24 mouse cellular contexts compared by ENCODE assay signal in the genomic region with DNA sequence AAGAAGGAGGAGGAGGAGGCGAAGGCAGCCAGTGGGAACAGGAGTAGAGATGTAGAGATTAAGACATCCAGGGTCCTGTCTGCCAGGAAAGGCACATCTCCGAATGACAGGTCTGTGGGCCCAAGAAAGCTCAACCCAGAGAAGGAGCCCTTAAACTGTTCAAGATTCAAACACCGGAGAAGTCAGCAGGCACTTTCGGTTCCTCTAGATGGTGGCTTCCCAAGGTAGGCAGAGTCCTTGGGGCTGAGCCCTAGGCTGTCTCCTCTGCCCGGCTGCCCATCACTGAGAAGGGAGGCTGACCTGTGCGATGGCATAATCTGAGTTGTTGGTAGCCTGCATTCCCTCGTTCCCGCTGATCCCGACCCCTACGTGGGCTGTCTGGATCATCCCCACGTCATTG.
DNase-seq lines count a peak whose midpoint lies in the region; ATAC-seq and TF ChIP-seq lines count a peak whose summit lies in the region.
"Had no signal": no experiment of that assay in that cellular context is flagged by ENCODE, and none has a peak within 500 bp of the region (broad histone marks: within the 10 kb centered on the region; RNA-seq: fewer than 3 reads in every experiment).

No protein-coding gene starts in this region.

- H3K36me3 ChIP-seq in thymus, adult 2 months (ENCODE audit: control insufficient read depth, insufficient read depth, low read length) = no peaks in the 10 kb centered on the region
- no peaks in the 10 kb centered on the region for H3K36me3 ChIP-seq in G1E (replicated peaks)
- H3K36me3 ChIP-seq in stomach, postnatal 0 days (ENCODE audit: control insufficient read depth, insufficient read depth, low read length) = no peaks in the 10 kb centered on the region
- H3K36me3 ChIP-seq: embryonic facial prominence, embryonic 13.5 days; embryonic facial prominence, embryonic 15.5 days; forebrain, embryonic 10.5 days; forebrain, embryonic 12.5 days had no signal

- no peak overlapping the region for H3K4me2 ChIP-seq in stomach, postnatal 0 days (replicated peaks; ENCODE audit: low read depth)
- H3K4me2 ChIP-seq: embryonic facial prominence, embryonic 13.5 days; embryonic facial prominence, embryonic 15.5 days; forebrain, embryonic 12.5 days had no signal

- no peak for TF ChIP-seq CTCF in thymus, adult 2 months (IDR thresholded peaks at IDR 0.05; ENCODE audit: borderline replicate concordance, control insufficient read depth, extremely low read depth, insufficient read depth, low read length, poor library complexity)
- TF ChIP-seq CTCF in G1E (IDR thresholded peaks at IDR 0.05; ENCODE audit: low read depth, low read length) = no peak
- TF ChIP-seq CTCF in stomach, postnatal 0 days (IDR thresholded peaks at IDR 0.05; ENCODE audit: low read depth) = no peak

- no peak overlapping the region for H3K9ac ChIP-seq in stomach, postnatal 0 days (ENCODE audit: low read length)
- H3K9ac ChIP-seq: embryonic facial prominence, embryonic 13.5 days; embryonic facial prominence, embryonic 15.5 days; forebrain, embryonic 12.5 days had no signal

- H3K27me3 ChIP-seq in thymus, adult 2 months (ENCODE audit: control insufficient read depth, insufficient read depth, low read length) = no peaks in the 10 kb centered on the region
- no peaks in the 10 kb centered on the region for H3K27me3 ChIP-seq in G1E (ENCODE audit: insufficient read depth, low read length)
- no peaks in the 10 kb centered on the region for H3K27me3 ChIP-seq in stomach, postnatal 0 days (ENCODE audit: control insufficient read depth, insufficient read depth, low read length)
- H3K27me3 ChIP-seq: embryonic facial prominence, embryonic 13.5 days; embryonic facial prominence, embryonic 15.5 days; forebrain, embryonic 12.5 days had no signal

- no peak for DNase-seq in thymus, adult 2 months
- no peak for DNase-seq in thymus, postnatal 25 days
- DNase-seq in thymus, postnatal 4 days = peak; percentile 19
- DNase-seq in thymus, adult 18-20 months = no peak
- no peak for DNase-seq in G1E (ENCODE audit: low spot score)
- no peak for DNase-seq in layer of hippocampus, adult 8-10 months (ENCODE audit: low spot score in 2 of 2)
- no peak for DNase-seq in stomach, postnatal 0 days (ENCODE audit: low spot score)
- DNase-seq: adrenal gland, adult 2 months; adrenal gland, postnatal 10 days; adrenal gland, postnatal 25 days; cerebellum, adult 11 months; cerebellum, adult 18-20 months; cerebellum, adult 8-10 months; cerebellum, adult 9-11 months; cerebellum, postnatal 14 days; cerebellum, postnatal 36 days; embryo, embryonic 11 days had no signal

- H3K27ac ChIP-seq in thymus, adult 2 months (ENCODE audit: control insufficient read depth, insufficient read depth, low read length) = peak overlapping the region; percentile 96
- H3K27ac ChIP-seq in stomach, postnatal 0 days (replicated peaks) = no peak overlapping the region
- H3K27ac ChIP-seq: embryonic facial prominence, embryonic 13.5 days; embryonic facial prominence, embryonic 15.5 days; forebrain, embryonic 10.5 days; forebrain, embryonic 12.5 days had no signal

- no peak overlapping the region for H3K4me3 ChIP-seq in thymus, adult 2 months (ENCODE audit: control insufficient read depth, insufficient read depth, low read length)
- H3K4me3 ChIP-seq in G1E (ENCODE audit: low read depth, low read length) = peak overlapping the region; percentile 14; the same call in 1 of the 2 replicates
- H3K4me3 ChIP-seq in stomach, postnatal 0 days (ENCODE audit: low read depth, low read length) = no peak overlapping the region
- H3K4me3 ChIP-seq: embryonic facial prominence, embryonic 13.5 days; embryonic facial prominence, embryonic 15.5 days; erythroblast, embryonic 14.5 days; forebrain, embryonic 10.5 days; forebrain, embryonic 12.5 days had no signal

- no peak for TF ChIP-seq POLR2A in thymus, adult 2 months (IDR thresholded peaks at IDR 0.05; ENCODE audit: control insufficient read depth, extremely low read depth, insufficient read depth, low read length, poor library complexity)

- 98% methylated on average over 11 of the region's 11 CpGs for WGBS in thymus, adult 2 months
- 92% methylated on average over 11 of the region's 11 CpGs for WGBS in stomach, postnatal 0 days

- H3K9me3 ChIP-seq in G1E (replicated peaks) = peaks cover 29% of the 10 kb centered on the region
- H3K9me3 ChIP-seq in stomach, postnatal 0 days (ENCODE audit: control insufficient read depth, low read length) = peaks cover 3% of the 10 kb centered on the region; the same call in 1 of the 2 replicates
- H3K9me3 ChIP-seq: embryonic facial prominence, embryonic 15.5 days; forebrain, embryonic 10.5 days had no signal

- ATAC-seq in G1E (ENCODE audit: extremely low read depth, insufficient number of reproducible peaks, low FRiP score, poor library complexity, severe bottlenecking) = no peak
- ATAC-seq in stomach, postnatal 0 days (ENCODE audit: low FRiP score, low TSS enrichment) = no peak
- ATAC-seq: forebrain, embryonic 14.5 days; forebrain, embryonic 16.5 days had no signal

- peaks cover 24% of the 10 kb centered on the region for H3K4me1 ChIP-seq in thymus, adult 2 months (replicated peaks; ENCODE audit: control insufficient read depth, insufficient read depth, low read length)
- H3K4me1 ChIP-seq in G1E (ENCODE audit: insufficient read depth, low read depth, low read length) = no peaks in the 10 kb centered on the region
- H3K4me1 ChIP-seq in stomach, postnatal 0 days (replicated peaks; ENCODE audit: control insufficient read depth, insufficient read depth) = no peaks in the 10 kb centered on the region
- H3K4me1 ChIP-seq: forebrain, embryonic 10.5 days; forebrain, embryonic 12.5 days had no signal

- no peak for TF ChIP-seq EP300 in stomach, postnatal 0 days (optimal IDR thresholded peaks at IDR 0.05)
